Mouse (Mus musculus) left cerebral cortex, postnatal 10 days (tissue): Measurements from ENCODE around the gene Rpl3l. TPM values are rescaled to one million over a fixed set of nuclear protein-coding genes. Genes with fewer than 3 reads are reported as not detected.

ENCODE experiments used
- DNase-seq, 2 experiments: peaks; one replicate each; pipeline ENCODE4 v3.0.0; 2021 to 2022; ENCODE audit warnings: low spot score in 2 of 2, mixed read lengths in 1 of 2; ENCODE audit errors: extremely low spot score in 1 of 2
- intact Hi-C: fragments of 180-260 bp; cut with DNase I; formaldehyde crosslinking; loops from one replicate; pipeline ENCODE4 v1.15.1; 2025
- total RNA-seq, 2 experiments: library from RNA; stranded (reverse); gene quantifications; 2 replicates each; pipeline ENCODE4 v1.2.3; 2021

Rpl3l gene
- total RNA-seq, 2 experiments from 2014 or later, result 0.43 to 0.49 TPM

DNA sequence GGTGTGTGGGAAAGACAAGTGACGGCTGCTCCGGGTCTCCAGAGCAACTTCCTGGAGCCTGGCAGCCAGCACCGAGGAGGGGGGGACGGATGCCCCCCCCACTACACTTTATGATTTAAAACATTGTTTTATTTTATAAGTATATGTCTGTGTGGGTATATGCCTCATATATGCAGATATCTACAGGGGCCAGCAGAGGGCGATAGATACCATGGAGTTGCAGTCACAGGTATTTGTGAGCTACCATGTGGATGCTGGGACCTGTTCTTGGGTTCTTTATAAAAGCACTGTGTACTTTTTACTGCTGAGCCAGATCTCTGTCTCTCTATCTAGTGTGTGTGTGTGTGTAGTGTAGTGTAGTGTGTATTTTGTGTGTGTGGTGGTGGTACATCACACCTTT lies 45.6 kb downstream of the Rpl3l start:
- intact Hi-C loops, result no loop called here
- no peak for DNase-seq

GRCm38 (mm10) chr17:24775173-24775572 lies 47.6 kb downstream of the Rpl3l start:
- DNase-seq, result no peak
- intact Hi-C loops, result no loop called here

DNA sequence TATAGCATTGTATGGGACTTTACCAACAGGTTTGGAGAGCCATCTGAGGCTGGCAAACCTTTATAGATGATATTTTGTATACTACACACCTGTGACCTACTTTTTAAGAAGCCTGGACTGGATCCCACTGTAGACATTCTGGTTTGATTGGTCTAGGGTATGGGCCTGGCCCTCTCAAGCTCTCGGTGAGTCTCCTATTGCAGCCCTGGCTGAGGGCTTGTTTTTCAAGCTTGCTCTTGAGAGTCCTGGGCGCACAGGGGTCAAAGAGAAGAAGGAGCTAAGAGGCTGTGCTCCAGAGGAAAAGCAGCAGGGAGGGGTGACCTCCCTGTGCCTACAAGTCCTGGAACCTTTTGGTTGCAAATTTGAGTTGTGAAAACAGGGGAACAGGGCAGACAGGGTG lies 49.5 kb downstream of the Rpl3l start:
- no peak for DNase-seq
- intact Hi-C loops, result no loop called here

DNA sequence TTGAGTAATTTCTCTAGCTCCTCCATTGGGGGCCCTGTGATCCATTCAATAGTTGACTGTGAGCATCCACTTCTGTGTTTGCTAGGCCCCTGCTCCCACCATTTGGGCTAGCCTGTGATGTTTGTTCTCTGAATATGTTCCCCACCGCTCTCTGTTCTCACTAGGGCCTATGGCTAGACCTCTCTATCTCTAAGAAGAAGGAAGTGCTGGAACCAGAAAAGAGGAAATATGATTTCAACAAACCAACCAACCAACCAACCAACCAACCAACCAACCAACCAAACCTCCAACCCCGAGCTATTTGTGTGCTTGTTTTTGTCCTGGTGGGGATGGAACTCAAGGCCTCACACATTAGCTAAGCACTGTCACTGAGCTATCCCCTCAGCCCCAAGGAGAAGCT lies 53.2 kb downstream of the Rpl3l start:
- DNase-seq, result no peak
- intact Hi-C loops, result no loop called here

Other genes with a start within 250 kb of the Rpl3l start
- 10 to 100 TPM; 31.6 to 37.4 TPM for gene Mlst8, start 248.7 kb upstream of the Rpl3l start, total RNA-seq
- gene Caskin1, start 239.2 kb upstream of the Rpl3l start, total RNA-seq, result 100 to 1,000 TPM; 161 to 162 TPM
- 100 to 1,000 TPM; 105 to 107 TPM for gene Traf7, start 199.9 kb upstream of the Rpl3l start, total RNA-seq
- 10 to 100 TPM; 22.6 to 29.8 TPM for gene Rab26, start 193.6 kb upstream of the Rpl3l start, total RNA-seq
- 10 to 100 TPM; 60.8 to 66.7 TPM for gene Pkd1, start 178.0 kb upstream of the Rpl3l start, total RNA-seq
- 100 to 1,000 TPM; 130 to 143 TPM for gene Tsc2, start 95.2 kb upstream of the Rpl3l start, total RNA-seq
- 1 to 10 TPM; 4.6 to 5.9 TPM for gene Nthl1, start 95.1 kb upstream of the Rpl3l start, total RNA-seq
- gene Slc9a3r2, start 77.5 kb upstream of the Rpl3l start, total RNA-seq, result 10 to 100 TPM; 55.0 to 55.2 TPM
- gene Npw, start 69.4 kb upstream of the Rpl3l start, total RNA-seq, result not detected
- gene Zfp598, start 58.1 kb upstream of the Rpl3l start, total RNA-seq, result 10 to 100 TPM; 37.2 to 38.1 TPM
- gene Syngr3, start 37.9 kb upstream of the Rpl3l start, total RNA-seq, result 100 to 1,000 TPM; 248 to 254 TPM
- gene Gfer, start 31.7 kb upstream of the Rpl3l start, total RNA-seq, result 10 to 100 TPM; 21.5 TPM
- gene Noxo1, start 31.6 kb upstream of the Rpl3l start, total RNA-seq, result 1 to 10 TPM; 2.7 to 5.1 TPM
- 10 to 100 TPM; 30.9 to 37.9 TPM for gene Tbl3, start 20.2 kb upstream of the Rpl3l start, total RNA-seq
- under 1 TPM in 1 of 2 experiments, not detected in 1; 0.69 TPM for gene Rnf151, start 9.8 kb upstream of the Rpl3l start, total RNA-seq
- 100 to 1,000 TPM; 575 to 607 TPM for gene Rps2, start 9.7 kb upstream of the Rpl3l start, total RNA-seq
- gene Ndufb10, start 3.3 kb upstream of the Rpl3l start, total RNA-seq, result 100 to 1,000 TPM; 156 to 176 TPM
- gene Msrb1, start 8.8 kb downstream of the Rpl3l start, total RNA-seq, result 10 to 100 TPM; 44.2 to 47.8 TPM
- gene Hs3st6, start 25.2 kb downstream of the Rpl3l start, total RNA-seq, result under 1 TPM in 1 of 2 experiments, not detected in 1; 0.49 TPM
- gene Meiob, start 76.5 kb downstream of the Rpl3l start, total RNA-seq, result not detected
- gene Hagh, start 112.3 kb downstream of the Rpl3l start, total RNA-seq, result 100 to 1,000 TPM in 1 of 2 experiments, 10 to 100 TPM in 1; 92.4 to 102 TPM
- 10 to 100 TPM; 14.8 to 16.5 TPM for gene Fahd1, start 122.5 kb downstream of the Rpl3l start, total RNA-seq
- under 1 TPM; 0.17 to 0.32 TPM for gene Igfals, start 138.2 kb downstream of the Rpl3l start, total RNA-seq
- gene Nubp2, start 158.5 kb downstream of the Rpl3l start, total RNA-seq, result 10 to 100 TPM; 37.8 to 40.2 TPM
- gene Spsb3, start 158.8 kb downstream of the Rpl3l start, total RNA-seq, result 10 to 100 TPM; 48.0 to 48.3 TPM
- 10 to 100 TPM; 53.9 to 56.6 TPM for gene Eme2, start 167.3 kb downstream of the Rpl3l start, total RNA-seq
- gene Mrps34, start 167.3 kb downstream of the Rpl3l start, total RNA-seq, result 10 to 100 TPM; 58.4 to 64.8 TPM
- gene Nme3, start 168.7 kb downstream of the Rpl3l start, total RNA-seq, result 10 to 100 TPM; 42.2 to 43.5 TPM
- 100 to 1,000 TPM; 288 to 297 TPM for gene Mapk8ip3, start 209.2 kb downstream of the Rpl3l start, total RNA-seq
- 10 to 100 TPM; 11.9 to 13.1 TPM for gene Jpt2, start 232.9 kb downstream of the Rpl3l start, total RNA-seq